Mouse (Mus musculus): Measurements from ENCODE around the gene Gm47429. TPM values are rescaled to one million over a fixed set of nuclear protein-coding genes. Genes with fewer than 3 reads are reported as not detected.

Gene Gm47429
- not detected for polyA plus RNA-seq (2017; shearing (Covaris generic))

DNA sequence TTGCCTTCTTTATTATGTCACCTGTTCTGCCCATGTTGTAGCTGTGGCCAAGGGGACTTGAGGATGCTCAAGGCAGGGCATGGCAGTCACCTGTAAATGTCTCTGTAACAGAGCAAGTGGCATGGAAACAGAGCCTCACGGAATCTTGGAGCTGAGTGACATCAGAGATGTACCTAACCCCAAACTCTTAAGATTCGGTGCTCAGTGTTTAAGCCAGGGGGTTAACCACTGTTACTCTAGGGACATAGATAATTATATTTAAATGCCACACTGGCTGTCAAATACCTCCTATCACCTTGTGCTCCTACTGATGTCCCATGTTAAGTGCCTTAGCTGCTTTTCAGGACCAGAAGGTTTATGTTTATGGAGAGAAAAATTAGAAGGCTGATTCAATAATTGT is at the start of gene Gm47429:
TSS of gene Gm47429 (minus strand) at position 101 of the 400 bp plus-strand sequence.

GRCm38 (mm10) chr13:50467007-50467406 is 23.3 kb upstream of the Gm47429 start, which contains the start of gene Nutm2:
TSS of gene Nutm2 (plus strand) at chr13:50467307.

DNA sequence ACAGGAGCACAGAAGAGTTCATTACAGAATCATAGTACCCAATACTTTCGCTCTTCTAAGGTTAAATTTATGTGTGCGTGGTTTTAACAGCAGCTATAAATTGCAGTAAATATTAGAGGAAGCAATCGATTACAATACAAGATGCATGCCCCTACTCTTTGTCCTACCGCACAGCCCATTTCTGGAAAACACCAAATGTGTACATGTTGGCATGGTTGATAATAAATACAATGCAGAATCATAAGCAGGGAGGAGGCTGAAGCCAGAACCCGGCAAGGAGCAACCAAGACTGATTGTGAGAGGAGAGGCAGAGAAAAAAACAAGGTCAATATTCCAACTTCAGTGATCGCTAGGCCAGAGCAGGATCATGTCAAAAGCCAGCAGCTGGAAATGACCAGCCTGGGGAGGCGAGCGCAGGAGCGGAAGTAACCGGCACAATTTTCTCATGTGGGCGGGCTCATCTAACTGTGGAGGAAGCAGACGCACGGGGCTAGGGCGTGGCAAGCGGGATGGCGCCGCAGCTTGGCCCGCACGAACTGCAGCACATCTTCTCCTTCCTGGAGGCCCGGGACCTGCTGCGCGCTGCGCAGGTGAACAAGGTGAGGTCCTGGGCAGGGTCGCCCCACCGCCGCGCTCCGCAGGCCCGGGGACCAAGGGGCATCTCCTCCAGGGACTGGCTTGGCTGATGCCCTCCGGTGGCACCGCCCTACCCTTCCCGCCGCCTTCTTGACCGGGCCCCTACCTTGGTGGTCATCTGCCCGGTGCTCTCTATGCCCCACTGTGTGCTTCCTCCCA is 26.1 kb downstream of the Gm47429 start, which contains the start of gene Fbxw17:
TSS of gene Fbxw17 (plus strand) at position 476 of the 795 bp plus-strand sequence.

Other genes starting within 250 kb of the Gm47429 start
- not detected for gene Gm906, start 193.6 kb downstream of the Gm47429 start, polyA plus RNA-seq (2017; shearing (Covaris generic))
- gene Fbxw17, start 26.0 kb downstream of the Gm47429 start, polyA plus RNA-seq (2017; shearing (Covaris generic)): 28.7 TPM
- gene Nutm2, start 23.4 kb upstream of the Gm47429 start, polyA plus RNA-seq (2017; shearing (Covaris generic)): not detected
- gene Gm904, start 199.3 kb upstream of the Gm47429 start, polyA plus RNA-seq (2017; shearing (Covaris generic)): not detected